Mouse (Mus musculus) lung, adult 2 months (tissue): ENCODE results near the gene Gm37419.

Source experiments
- CTCF ChIP-seq: fragments of 200-500 bp; IDR thresholded peaks from 2 replicates; pipeline ENCODE4 v1.5.1; 2011; ENCODE audit warnings: mild to moderate bottlenecking, low read length, control low read depth; ENCODE audit not compliant: insufficient read depth
- POLR2A ChIP-seq: fragments of 200-500 bp; IDR thresholded peaks from 2 replicates; pipeline ENCODE4 v1.6.1; 2011; ENCODE audit warnings: low read depth, mild to moderate bottlenecking, control low read depth, low read length, borderline replicate concordance; ENCODE audit errors: extremely low read depth

- TF ChIP-seq CTCF (no peak), POLR2A (peak; percentile 89)
Measured at GRCm38 (mm10) chr16:23988466-23989208, at the start of gene Gm37419, which contains the start of gene Bcl6.
